Mouse (Mus musculus) adrenal gland, adult 8-10 months (tissue): Measurements from ENCODE around the gene Med13. TPM values are rescaled to one million over a fixed set of nuclear protein-coding genes. Genes with fewer than 3 reads are reported as not detected.

Source experiments
- DNase-seq: peaks from one replicate; pipeline ENCODE4 v3.0.0; 2022
- total RNA-seq, 4 experiments: library from RNA; stranded (reverse); gene quantifications; 2 replicates each; pipeline ENCODE4 v1.2.4; 2022

The Med13 gene
- 10 to 100 TPM; 38.2 to 62.7 (median 52.8) TPM for total RNA-seq

GRCm38 (mm10) chr11:86356854-86357788, at the start of gene Med13:
TSS of gene Med13 (minus strand) at chr11:86357602.
- DNase-seq: peak; percentile 26

GRCm38 (mm10) chr11:86404590-86404989, 47.2 kb upstream of the Med13 start:
- no peak for DNase-seq

- no peak for DNase-seq
These were observed 46.4 kb upstream of the Med13 start for GRCm38 (mm10) chr11:86403845-86404244.

- DNase-seq: no peak
These were observed 42.1 kb upstream of the Med13 start for GRCm38 (mm10) chr11:86399241-86400107.

GRCm38 (mm10) chr11:86396950-86397594, 39.7 kb upstream of the Med13 start:
- DNase-seq: no peak

- no peak for DNase-seq
These were observed 39.1 kb upstream of the Med13 start for GRCm38 (mm10) chr11:86396518-86396917.

GRCm38 (mm10) chr11:86395513-86396125, 38.2 kb upstream of the Med13 start:
- peak; percentile 44 for DNase-seq

- DNase-seq: no peak
These were observed 37.7 kb upstream of the Med13 start for GRCm38 (mm10) chr11:86395100-86395499.

- DNase-seq: no peak
These were observed 34.3 kb upstream of the Med13 start for GRCm38 (mm10) chr11:86391687-86392086.

- no peak for DNase-seq
These were observed 32.9 kb upstream of the Med13 start for GRCm38 (mm10) chr11:86390308-86390707.

GRCm38 (mm10) chr11:86389506-86389905, 32.1 kb upstream of the Med13 start:
- DNase-seq: no peak

- DNase-seq: no peak
These were observed 31.5 kb upstream of the Med13 start for GRCm38 (mm10) chr11:86388821-86389480.

GRCm38 (mm10) chr11:86387121-86387893, 29.9 kb upstream of the Med13 start:
- DNase-seq: no peak

GRCm38 (mm10) chr11:86386576-86386975, 29.2 kb upstream of the Med13 start:
- no peak for DNase-seq

- no peak for DNase-seq
These were observed 28.4 kb upstream of the Med13 start for GRCm38 (mm10) chr11:86385710-86386282.

- DNase-seq: no peak
These were observed 26.7 kb upstream of the Med13 start for GRCm38 (mm10) chr11:86384141-86384540.

GRCm38 (mm10) chr11:86382520-86383157, 25.2 kb upstream of the Med13 start:
- no peak for DNase-seq

GRCm38 (mm10) chr11:86381478-86382091, 24.2 kb upstream of the Med13 start:
- DNase-seq: peak; percentile 32

- peak; percentile 29 for DNase-seq
These were observed 23.3 kb upstream of the Med13 start for GRCm38 (mm10) chr11:86380521-86381238.
